Mouse (Mus musculus): ENCODE measurements around the gene Nwd2. TPM values are rescaled to one million over a fixed set of nuclear protein-coding genes. Genes with fewer than 3 reads are reported as not detected.

The Nwd2 gene
- total RNA-seq, 2 experiments from 2014 or later = 24.3 to 30.8 TPM

- DNase-seq (ENCODE audit: low spot score in 2 of 2) = no peak
These were observed 178.1 kb downstream of the Nwd2 start for GRCm38 (mm10) chr5:63827006-63827405.

DNA sequence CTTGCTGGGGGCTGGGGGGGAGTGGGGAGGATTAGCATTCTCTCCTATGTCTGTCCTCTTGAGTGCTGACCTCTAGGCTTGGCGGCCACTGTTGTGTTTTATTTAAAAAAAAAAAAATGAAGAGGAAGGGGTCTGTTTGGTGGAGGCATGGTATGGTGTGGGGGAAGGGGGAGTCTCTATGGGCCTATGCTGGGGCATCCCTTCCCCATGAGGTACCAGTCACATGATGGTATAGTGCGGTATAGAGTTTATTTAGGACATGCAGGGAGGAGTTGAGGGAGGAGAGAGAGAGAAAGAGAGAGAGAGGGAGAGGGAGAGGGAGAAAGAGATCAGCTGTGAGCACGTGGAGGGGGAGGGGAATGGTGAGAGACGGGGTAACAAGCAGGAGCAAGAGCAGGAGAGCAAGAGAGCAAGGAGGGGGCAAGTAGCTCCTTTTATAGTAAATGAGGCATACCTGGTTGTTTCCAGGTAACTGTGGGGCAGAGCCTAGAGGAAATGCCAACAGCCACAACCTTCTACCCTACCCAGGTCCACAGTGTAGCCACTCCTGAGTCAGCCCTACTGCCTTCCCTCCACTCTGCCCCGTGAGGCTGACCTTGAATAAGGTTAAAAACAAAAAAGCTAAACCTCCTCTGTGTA, 178.6 kb downstream of the Nwd2 start:
- no peak for DNase-seq (ENCODE audit: low spot score in 2 of 2)

DNA sequence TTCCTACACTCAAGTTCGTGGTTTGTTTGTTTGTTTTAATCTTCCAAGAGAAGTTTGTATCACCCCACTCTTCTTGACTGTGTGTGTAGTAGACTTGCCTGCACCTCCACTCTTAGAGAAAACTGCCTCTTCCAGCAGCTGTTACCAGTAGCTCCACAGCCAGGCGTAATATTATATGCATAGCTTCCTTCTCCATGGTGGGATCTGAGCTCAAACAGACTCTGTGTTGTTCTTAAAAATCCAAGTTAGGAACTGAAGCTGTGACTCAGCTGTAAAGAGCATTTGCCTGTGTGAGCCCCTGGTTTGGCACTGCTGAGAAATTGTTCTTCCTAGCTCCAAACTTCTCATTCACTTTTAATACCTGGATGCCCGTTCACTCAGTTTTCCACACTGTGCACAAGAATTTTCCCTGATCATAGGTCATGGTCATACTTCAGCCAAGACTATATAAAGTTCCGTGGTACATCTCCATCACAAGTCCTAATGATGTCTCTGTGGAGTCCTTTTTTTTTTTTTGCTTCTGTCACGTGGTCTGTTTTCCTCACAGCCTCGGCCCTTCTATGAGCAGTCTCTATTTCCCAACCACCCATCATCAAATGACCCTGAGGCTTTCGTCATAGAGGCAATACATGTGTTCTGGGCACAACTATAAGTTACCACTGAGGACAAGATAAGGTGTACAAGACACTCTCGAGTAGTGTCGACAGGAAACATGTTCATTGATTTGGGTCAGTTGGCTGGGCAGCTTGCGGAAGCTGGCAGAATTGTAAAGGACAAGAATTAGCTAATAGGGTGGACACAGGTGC, 179.7 kb downstream of the Nwd2 start:
- DNase-seq (ENCODE audit: low spot score in 2 of 2) = no peak

DNA sequence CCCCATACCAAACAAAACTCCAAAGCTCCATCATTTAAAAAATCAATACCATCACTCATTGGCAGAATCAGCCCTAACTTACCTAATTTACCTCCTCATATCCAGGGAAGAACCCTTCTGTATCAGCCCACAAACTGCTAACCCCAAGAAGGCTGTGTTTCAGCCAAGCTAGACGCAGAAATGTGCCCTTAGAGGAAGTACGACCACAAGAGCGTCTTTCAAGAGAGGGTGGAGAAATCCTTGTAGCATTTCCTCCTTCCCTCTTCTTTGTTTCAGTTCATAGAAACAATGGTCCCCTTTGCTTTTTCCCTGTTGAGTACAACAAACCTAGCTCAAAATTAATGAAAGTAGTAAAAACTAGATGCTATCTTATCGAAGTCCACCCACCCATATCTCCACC, 182.2 kb downstream of the Nwd2 start:
- no peak for DNase-seq (ENCODE audit: low spot score in 2 of 2)

- DNase-seq (ENCODE audit: low spot score in 2 of 2) = no peak
These were observed 185.1 kb downstream of the Nwd2 start for GRCm38 (mm10) chr5:63833955-63834354.

GRCm38 (mm10) chr5:63834435-63834834, 185.5 kb downstream of the Nwd2 start:
- DNase-seq (ENCODE audit: low spot score in 2 of 2) = no peak

- no peak for DNase-seq (ENCODE audit: low spot score in 2 of 2)
These were observed 188.2 kb downstream of the Nwd2 start for GRCm38 (mm10) chr5:63837115-63837514.

DNA sequence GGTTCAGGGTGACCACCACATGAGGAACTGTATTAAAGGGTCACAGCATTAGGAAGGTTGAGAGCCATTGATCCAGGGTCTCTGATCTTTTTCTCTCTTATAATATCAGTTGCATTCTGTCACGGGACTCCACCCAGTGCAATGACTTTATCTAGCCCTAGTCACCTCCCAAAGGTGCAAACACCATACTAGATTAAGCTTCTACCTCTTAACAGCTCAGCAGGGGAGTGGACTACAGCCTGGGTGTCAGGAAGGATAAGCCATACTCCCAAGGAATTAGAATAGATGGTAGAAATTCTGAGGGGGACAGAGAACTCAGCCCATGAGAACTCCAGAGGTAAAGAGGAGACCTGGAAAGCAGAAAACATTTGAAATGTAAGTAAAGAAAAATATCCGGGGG, 188.9 kb downstream of the Nwd2 start:
- DNase-seq (ENCODE audit: low spot score in 2 of 2) = no peak

GRCm38 (mm10) chr5:63839801-63840416, 191.0 kb downstream of the Nwd2 start:
- DNase-seq (ENCODE audit: low spot score in 2 of 2) = no peak

GRCm38 (mm10) chr5:63847080-63847479, 198.2 kb downstream of the Nwd2 start:
- no peak for DNase-seq (ENCODE audit: low spot score in 2 of 2)

- no peak for DNase-seq (ENCODE audit: low spot score in 2 of 2)
These were observed 198.8 kb downstream of the Nwd2 start for GRCm38 (mm10) chr5:63847541-63848226.

DNA sequence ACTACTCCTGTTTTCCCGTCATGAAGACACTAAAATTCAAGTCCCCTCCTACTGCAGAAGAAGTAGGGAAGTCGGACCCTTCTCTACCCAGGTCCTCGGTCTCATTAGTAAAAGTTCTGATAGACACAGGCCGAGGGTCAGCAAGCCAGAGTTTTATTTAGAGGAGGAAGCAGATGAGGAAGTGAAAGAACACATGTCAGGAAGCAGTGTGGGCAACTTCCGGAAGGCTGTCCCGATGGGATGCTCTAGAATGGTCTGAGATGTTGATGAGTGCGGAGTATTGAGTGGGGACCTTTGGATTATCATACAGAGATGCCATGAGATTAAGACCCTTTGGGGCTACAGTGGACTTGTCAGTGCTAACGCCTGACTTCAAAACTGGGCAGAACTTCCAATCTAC, 210.0 kb downstream of the Nwd2 start:
- no peak for DNase-seq (ENCODE audit: low spot score in 2 of 2)

Other genes starting within 250 kb of the Nwd2 start
- gene 0610040J01Rik, start 163.3 kb downstream of the Nwd2 start, total RNA-seq (2021) = 1 to 10 TPM; 5.9 to 6.5 TPM